Mouse (Mus musculus) brain, embryonic 14.5 days (tissue): ENCODE results near the gene Srgap3.

Experiments used
- CTCF ChIP-seq: fragments of 200-500 bp; IDR thresholded peaks from 2 replicates; pipeline ENCODE4 v1.5.1; 2012; ENCODE audit warnings: inconsistent platforms, mild to moderate bottlenecking, moderate library complexity, borderline replicate concordance; ENCODE audit not compliant: insufficient read depth, insufficient read length; ENCODE audit errors: extremely low read depth
- POLR2A ChIP-seq: fragments of 200-500 bp; IDR thresholded peaks from 2 replicates; pipeline ENCODE4 v1.6.1; 2012; ENCODE audit warnings: mild to moderate bottlenecking, inconsistent platforms, borderline replicate concordance; ENCODE audit not compliant: poor library complexity, insufficient read depth, insufficient read length, severe bottlenecking; ENCODE audit errors: extremely low read depth

DNA sequence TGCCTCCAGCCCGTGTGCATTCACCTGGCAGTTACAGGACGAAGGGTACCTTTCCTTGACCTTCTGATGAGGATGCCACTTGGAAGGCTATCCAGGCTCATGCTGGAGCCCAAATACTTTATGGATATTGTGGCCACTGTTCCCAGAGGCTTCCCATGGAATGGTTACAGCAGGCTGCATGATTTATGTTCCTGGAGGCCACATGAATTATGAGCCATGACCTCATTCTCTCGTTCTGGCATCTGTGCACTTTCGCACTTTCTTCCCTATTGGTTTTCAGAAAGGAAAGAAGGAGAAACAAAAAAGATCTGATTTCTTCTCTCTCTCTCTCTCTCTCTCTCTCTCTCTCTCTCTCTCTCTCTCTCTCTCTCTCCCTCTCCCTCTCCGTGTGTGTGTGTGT is 104.6 kb downstream of the Srgap3 start:
- TF ChIP-seq POLR2A (no peak), CTCF (no peak)
